Mouse (Mus musculus): ENCODE measurements around the gene 1500015O10Rik. TPM values are rescaled to one million over a fixed set of nuclear protein-coding genes. Genes with fewer than 3 reads are reported as not detected.

Gene 1500015O10Rik
- polyA plus RNA-seq, 2 experiments = 44.1 to 112 TPM

- Histone ChIP-seq H3K4me3 (replicated peaks; ENCODE audit: low read length) (no peak overlapping the region), H3K9me3 (ENCODE audit: control insufficient read depth, low read length) (no peaks in the 10 kb centered on the region), H3K4me2 (replicated peaks; ENCODE audit: low read depth, low read length, severe bottlenecking) (0 out of 2 replicates have a peak overlapping the region, but pooled peaks have one; percentile 13), H3K9ac (ENCODE audit: low read depth, low read length, severe bottlenecking) (no peak overlapping the region), H3K27me3 (ENCODE audit: control insufficient read depth, insufficient read depth, low read length) (no peaks in the 10 kb centered on the region), H3K27ac (replicated peaks; ENCODE audit: low read depth, low read length) (peak overlapping the region; percentile 74), H3K4me1 (ENCODE audit: control insufficient read depth, insufficient read depth, low read length) (peaks cover 27% of the 10 kb centered on the region), H3K36me3 (ENCODE audit: control insufficient read depth, insufficient read depth, low read length) (no peaks in the 10 kb centered on the region)
- TF ChIP-seq POLR2A (IDR thresholded peaks at IDR 0.05; ENCODE audit: borderline replicate concordance, extremely low read depth, insufficient read depth, insufficient read length) = no peak
- 2% methylated on average over 4 of the region's 4 CpGs for WGBS
- DNase-seq (ENCODE audit: low spot score) = peak; percentile 90
- ATAC-seq (ENCODE audit: low FRiP score, low read depth) = peak; percentile 83
These were observed 31.8 kb upstream of the 1500015O10Rik start for GRCm38 (mm10) chr1:43698577-43699000.

- Histone ChIP-seq H3K9me3 (ENCODE audit: control insufficient read depth, low read length) (no peaks in the 10 kb centered on the region), H3K4me3 (replicated peaks; ENCODE audit: low read length) (no peak overlapping the region), H3K27me3 (ENCODE audit: control insufficient read depth, insufficient read depth, low read length) (no peaks in the 10 kb centered on the region), H3K9ac (ENCODE audit: low read depth, low read length, severe bottlenecking) (no peak overlapping the region), H3K4me2 (replicated peaks; ENCODE audit: low read depth, low read length, severe bottlenecking) (no peak overlapping the region), H3K36me3 (ENCODE audit: control insufficient read depth, insufficient read depth, low read length) (no peaks in the 10 kb centered on the region), H3K27ac (replicated peaks; ENCODE audit: low read depth, low read length) (no peak overlapping the region), H3K4me1 (ENCODE audit: control insufficient read depth, insufficient read depth, low read length) (0 out of 2 replicates have a peak, but pooled peaks cover 6% of the 10 kb centered on the region)
- ATAC-seq (ENCODE audit: low FRiP score, low read depth) = no peak
- DNase-seq (ENCODE audit: low spot score) = no peak
- no peak for TF ChIP-seq POLR2A (IDR thresholded peaks at IDR 0.05; ENCODE audit: borderline replicate concordance, extremely low read depth, insufficient read depth, insufficient read length)
- WGBS = 74% methylated on average over 2 of the region's 2 CpGs
These were observed 15.6 kb upstream of the 1500015O10Rik start for GRCm38 (mm10) chr1:43714841-43715240.

- H3K9ac ChIP-seq (ENCODE audit: low read depth, low read length, severe bottlenecking) = no peak overlapping the region
- WGBS = 63% methylated on average over 7 of the region's 7 CpGs
- no peaks in the 10 kb centered on the region for H3K27me3 ChIP-seq (ENCODE audit: control insufficient read depth, insufficient read depth, low read length)
- H3K4me1 ChIP-seq (ENCODE audit: control insufficient read depth, insufficient read depth, low read length) = 0 out of 2 replicates have a peak, but pooled peaks cover 6% of the 10 kb centered on the region
- H3K36me3 ChIP-seq (ENCODE audit: control insufficient read depth, insufficient read depth, low read length) = no peaks in the 10 kb centered on the region
- H3K27ac ChIP-seq (replicated peaks; ENCODE audit: low read depth, low read length) = no peak overlapping the region
- no peak overlapping the region for H3K4me2 ChIP-seq (replicated peaks; ENCODE audit: low read depth, low read length, severe bottlenecking)
- H3K9me3 ChIP-seq (ENCODE audit: control insufficient read depth, low read length) = no peaks in the 10 kb centered on the region
- ATAC-seq (ENCODE audit: low FRiP score, low read depth) (no peak), DNase-seq (ENCODE audit: low spot score) (no peak)
- no peak for TF ChIP-seq POLR2A (IDR thresholded peaks at IDR 0.05; ENCODE audit: borderline replicate concordance, extremely low read depth, insufficient read depth, insufficient read length)
- no peak overlapping the region for H3K4me3 ChIP-seq (replicated peaks; ENCODE audit: low read length)
These were observed 12.4 kb upstream of the 1500015O10Rik start for GRCm38 (mm10) chr1:43717967-43718366.

- DNase-seq (ENCODE audit: low spot score) (no peak), ATAC-seq (ENCODE audit: low FRiP score, low read depth) (no peak)
- no peak for TF ChIP-seq POLR2A (IDR thresholded peaks at IDR 0.05; ENCODE audit: borderline replicate concordance, extremely low read depth, insufficient read depth, insufficient read length)
- Histone ChIP-seq H3K9me3 (ENCODE audit: control insufficient read depth, low read length) (no peaks in the 10 kb centered on the region), H3K9ac (ENCODE audit: low read depth, low read length, severe bottlenecking) (no peak overlapping the region), H3K36me3 (ENCODE audit: control insufficient read depth, insufficient read depth, low read length) (no peaks in the 10 kb centered on the region), H3K4me3 (replicated peaks; ENCODE audit: low read length) (no peak overlapping the region), H3K4me2 (replicated peaks; ENCODE audit: low read depth, low read length, severe bottlenecking) (no peak overlapping the region), H3K27ac (replicated peaks; ENCODE audit: low read depth, low read length) (no peak overlapping the region), H3K27me3 (ENCODE audit: control insufficient read depth, insufficient read depth, low read length) (no peaks in the 10 kb centered on the region), H3K4me1 (ENCODE audit: control insufficient read depth, insufficient read depth, low read length) (0 out of 2 replicates have a peak, but pooled peaks cover 6% of the 10 kb centered on the region)
- 25% methylated on average over 2 of the region's 2 CpGs for WGBS
These were observed 11.6 kb upstream of the 1500015O10Rik start for GRCm38 (mm10) chr1:43718793-43719192.

- ATAC-seq (ENCODE audit: low FRiP score, low read depth) (no peak), DNase-seq (ENCODE audit: low spot score) (no peak)
- H3K4me2 ChIP-seq (replicated peaks; ENCODE audit: low read depth, low read length, severe bottlenecking) = no peak overlapping the region
- H3K4me3 ChIP-seq (replicated peaks; ENCODE audit: low read length) = no peak overlapping the region
- TF ChIP-seq POLR2A (IDR thresholded peaks at IDR 0.05; ENCODE audit: borderline replicate concordance, extremely low read depth, insufficient read depth, insufficient read length) = no peak
- no peaks in the 10 kb centered on the region for H3K36me3 ChIP-seq (ENCODE audit: control insufficient read depth, insufficient read depth, low read length)
- 56% methylated on average over 1 of the region's 1 CpGs for WGBS
- no peak overlapping the region for H3K27ac ChIP-seq (replicated peaks; ENCODE audit: low read depth, low read length)
- H3K4me1 ChIP-seq (ENCODE audit: control insufficient read depth, insufficient read depth, low read length) = 0 out of 2 replicates have a peak, but pooled peaks cover 6% of the 10 kb centered on the region
- H3K9me3 ChIP-seq (ENCODE audit: control insufficient read depth, low read length) = no peaks in the 10 kb centered on the region
- H3K9ac ChIP-seq (ENCODE audit: low read depth, low read length, severe bottlenecking) = no peak overlapping the region
- H3K27me3 ChIP-seq (ENCODE audit: control insufficient read depth, insufficient read depth, low read length) = no peaks in the 10 kb centered on the region
These were observed 7.9 kb upstream of the 1500015O10Rik start for GRCm38 (mm10) chr1:43722459-43722858.

All from limb, embryonic 14.5 days (tissue).